Mouse (Mus musculus): ENCODE results near the gene Trappc1. TPM values are rescaled to one million over a fixed set of nuclear protein-coding genes. Genes with fewer than 3 reads are reported as not detected.
A peak's percentile ranks its signal among the peaks of the same experiment; 100 is the strongest.
"Not testable (repeated sequence)": the region's sequence is repeated elsewhere in the genome, so short reads cannot be mapped to it uniquely, and the experiment has no call there.

The Trappc1 gene
- total RNA-seq (2014; fragmentation: Nextera tagmentation) (89.2 and 132 TPM in 2 replicates), total RNA-seq (2017) (92.6 and 103 TPM in 2 replicates)

- ATAC-seq (replicated peaks; ENCODE audit: poor library complexity, severe bottlenecking): peak; percentile 77
These were observed at the start of gene Trappc1, which contains the start of gene Cntrob for GRCm38 (mm10) chr11:69323667-69324111. Trappc1 (plus strand) TSS chr11:69323980. Cntrob (minus strand) TSS chr11:69323775.

GRCm38 (mm10) chr11:69275650-69276049 lies 48.1 kb upstream of the Trappc1 start:
- ATAC-seq (replicated peaks; ENCODE audit: poor library complexity, severe bottlenecking): no peak

- ATAC-seq (replicated peaks; ENCODE audit: poor library complexity, severe bottlenecking): no peak
These were observed 47.7 kb upstream of the Trappc1 start for GRCm38 (mm10) chr11:69276081-69276480.

GRCm38 (mm10) chr11:69277267-69277666 lies 46.5 kb upstream of the Trappc1 start:
- ATAC-seq (replicated peaks; ENCODE audit: poor library complexity, severe bottlenecking): no peak

GRCm38 (mm10) chr11:69291111-69291510 lies 32.7 kb upstream of the Trappc1 start:
- ATAC-seq (replicated peaks; ENCODE audit: poor library complexity, severe bottlenecking): no peak

GRCm38 (mm10) chr11:69295286-69295685 lies 28.5 kb upstream of the Trappc1 start:
- no peak for ATAC-seq (replicated peaks; ENCODE audit: poor library complexity, severe bottlenecking)

GRCm38 (mm10) chr11:69297799-69298198 lies 26.0 kb upstream of the Trappc1 start:
- no peak for ATAC-seq (replicated peaks; ENCODE audit: poor library complexity, severe bottlenecking)

GRCm38 (mm10) chr11:69298231-69298630 lies 25.5 kb upstream of the Trappc1 start:
- ATAC-seq (replicated peaks; ENCODE audit: poor library complexity, severe bottlenecking): no peak

GRCm38 (mm10) chr11:69302817-69303216 lies 21.0 kb upstream of the Trappc1 start:
- no peak for ATAC-seq (replicated peaks; ENCODE audit: poor library complexity, severe bottlenecking)

GRCm38 (mm10) chr11:69305291-69305690 lies 18.5 kb upstream of the Trappc1 start:
- ATAC-seq (replicated peaks; ENCODE audit: poor library complexity, severe bottlenecking): no peak

- ATAC-seq (replicated peaks; ENCODE audit: poor library complexity, severe bottlenecking): no peak
These were observed 17.7 kb upstream of the Trappc1 start for GRCm38 (mm10) chr11:69306039-69306438.

- no peak for ATAC-seq (replicated peaks; ENCODE audit: poor library complexity, severe bottlenecking)
These were observed 12.5 kb upstream of the Trappc1 start for GRCm38 (mm10) chr11:69311266-69311665.

GRCm38 (mm10) chr11:69316361-69316760 lies 7.4 kb upstream of the Trappc1 start:
- ATAC-seq (replicated peaks; ENCODE audit: poor library complexity, severe bottlenecking): no peak

- ATAC-seq (replicated peaks; ENCODE audit: poor library complexity, severe bottlenecking): not testable (repeated sequence)
These were observed 5.8 kb upstream of the Trappc1 start for GRCm38 (mm10) chr11:69318000-69318399.

- no peak for ATAC-seq (replicated peaks; ENCODE audit: poor library complexity, severe bottlenecking)
These were observed 2.2 kb upstream of the Trappc1 start for GRCm38 (mm10) chr11:69321580-69321979.

- no peak for ATAC-seq (replicated peaks; ENCODE audit: poor library complexity, severe bottlenecking)
These were observed 1.8 kb upstream of the Trappc1 start for GRCm38 (mm10) chr11:69322010-69322409.

- no peak for ATAC-seq (replicated peaks; ENCODE audit: poor library complexity, severe bottlenecking)
These were observed 898 bp upstream of the Trappc1 start for GRCm38 (mm10) chr11:69322693-69323471.

- ATAC-seq (replicated peaks; ENCODE audit: poor library complexity, severe bottlenecking): no peak
These were observed 969 bp downstream of the Trappc1 start for GRCm38 (mm10) chr11:69324749-69325148.

GRCm38 (mm10) chr11:69325628-69326407 lies 2.0 kb downstream of the Trappc1 start, which contains the start of gene Kcnab3:
Kcnab3 (plus strand) TSS chr11:69326258.
- peak; percentile 73 for ATAC-seq (replicated peaks; ENCODE audit: poor library complexity, severe bottlenecking)

GRCm38 (mm10) chr11:69326408-69327156 lies 2.8 kb downstream of the Trappc1 start:
- no peak for ATAC-seq (replicated peaks; ENCODE audit: poor library complexity, severe bottlenecking)

- no peak for ATAC-seq (replicated peaks; ENCODE audit: poor library complexity, severe bottlenecking)
These were observed 3.3 kb downstream of the Trappc1 start for GRCm38 (mm10) chr11:69327157-69327442.
